Mouse (Mus musculus): ENCODE data around the gene Sh3d21. TPM values are rescaled to one million over a fixed set of nuclear protein-coding genes. Genes with fewer than 3 reads are reported as not detected.

Sh3d21 gene
- polyA plus RNA-seq, 1 experiment from 2014 or later = 8.4 TPM

GRCm38 (mm10) chr4:126202303-126203181 lies 39.3 kb upstream of the Sh3d21 start, which contains the start of gene Thrap3:
Thrap3 (minus strand) TSS chr4:126202760.
- H3K27me3 ChIP-seq (ENCODE audit: control insufficient read depth, insufficient read depth, low read length) = no peaks in the 10 kb centered on the region
- H3K4me3 ChIP-seq (ENCODE audit: low read depth, low read length) = peak within 1 kb of the TSS; percentile 75
- no peaks in the 10 kb centered on the region for H3K9me3 ChIP-seq (ENCODE audit: control insufficient read depth, low read length)
- DNase-seq (ENCODE audit: low spot score) (peak; percentile 99), ATAC-seq (ENCODE audit: low FRiP score, low TSS enrichment) (peak; percentile 99)
- peak within 1 kb of the TSS; percentile 62 for H3K4me2 ChIP-seq (replicated peaks; ENCODE audit: low read depth)
- H3K9ac ChIP-seq (ENCODE audit: low read length) = peak within 1 kb of the TSS; percentile 89
- H3K4me1 ChIP-seq (replicated peaks; ENCODE audit: control insufficient read depth, insufficient read depth) = peaks cover 3% of the 10 kb centered on the region; the same call in 1 of the 2 replicates
- WGBS = under 1% methylated on average over 65 of the region's 75 CpGs
- H3K36me3 ChIP-seq (ENCODE audit: control insufficient read depth, insufficient read depth, low read length) = no peaks in the 10 kb centered on the region
- peak within 1 kb of the TSS; percentile 98 for H3K27ac ChIP-seq (replicated peaks)
- peak; percentile 88 for TF ChIP-seq EP300 (optimal IDR thresholded peaks at IDR 0.05)
- no peak for TF ChIP-seq CTCF (IDR thresholded peaks at IDR 0.05; ENCODE audit: low read depth)

GRCm38 (mm10) chr4:126201514-126202302 lies 38.4 kb upstream of the Sh3d21 start:
- DNase-seq (ENCODE audit: low spot score) (peak; percentile 71), ATAC-seq (ENCODE audit: low FRiP score, low TSS enrichment) (no peak)
- H3K9me3 ChIP-seq (ENCODE audit: control insufficient read depth, low read length) = no peaks in the 10 kb centered on the region
- TF ChIP-seq CTCF (IDR thresholded peaks at IDR 0.05; ENCODE audit: low read depth) = peak; percentile 62
- TF ChIP-seq EP300 (optimal IDR thresholded peaks at IDR 0.05) = no peak
- WGBS = under 1% methylated on average over 27 of the region's 28 CpGs
- H3K4me2 ChIP-seq (replicated peaks; ENCODE audit: low read depth) = peak overlapping the region; percentile 62
- H3K9ac ChIP-seq (ENCODE audit: low read length) = peak overlapping the region; percentile 89
- H3K4me1 ChIP-seq (replicated peaks; ENCODE audit: control insufficient read depth, insufficient read depth) = peaks cover 3% of the 10 kb centered on the region; the same call in 1 of the 2 replicates
- no peaks in the 10 kb centered on the region for H3K27me3 ChIP-seq (ENCODE audit: control insufficient read depth, insufficient read depth, low read length)
- H3K36me3 ChIP-seq (ENCODE audit: control insufficient read depth, insufficient read depth, low read length) = no peaks in the 10 kb centered on the region
- peak overlapping the region; percentile 75 for H3K4me3 ChIP-seq (ENCODE audit: low read depth, low read length)
- H3K27ac ChIP-seq (replicated peaks) = peak overlapping the region; percentile 98

GRCm38 (mm10) chr4:126200656-126201055 lies 37.4 kb upstream of the Sh3d21 start:
- H3K9ac ChIP-seq (ENCODE audit: low read length) = peak overlapping the region; percentile 89
- WGBS = 3% methylated on average over 2 of the region's 2 CpGs

GRCm38 (mm10) chr4:126200036-126200435 lies 36.7 kb upstream of the Sh3d21 start:
- no peak overlapping the region for H3K9ac ChIP-seq (ENCODE audit: low read length)
- no peaks in the 10 kb centered on the region for H3K36me3 ChIP-seq (ENCODE audit: control insufficient read depth, insufficient read depth, low read length)
- peak overlapping the region; percentile 62 for H3K4me2 ChIP-seq (replicated peaks; ENCODE audit: low read depth)
- no peak for ATAC-seq (ENCODE audit: low FRiP score, low TSS enrichment)
- 3% methylated on average over 1 of the region's 1 CpGs for WGBS
- DNase-seq (ENCODE audit: low spot score) = no peak
- peaks cover 3% of the 10 kb centered on the region; the same call in 1 of the 2 replicates for H3K4me1 ChIP-seq (replicated peaks; ENCODE audit: control insufficient read depth, insufficient read depth)
- H3K27ac ChIP-seq (replicated peaks) = no peak overlapping the region
- H3K9me3 ChIP-seq (ENCODE audit: control insufficient read depth, low read length) = no peaks in the 10 kb centered on the region
- no peaks in the 10 kb centered on the region for H3K27me3 ChIP-seq (ENCODE audit: control insufficient read depth, insufficient read depth, low read length)
- TF ChIP-seq EP300 (optimal IDR thresholded peaks at IDR 0.05) = no peak
- no peak for TF ChIP-seq CTCF (IDR thresholded peaks at IDR 0.05; ENCODE audit: low read depth)
- H3K4me3 ChIP-seq (ENCODE audit: low read depth, low read length) = peak overlapping the region; percentile 75

More at GRCm38 (mm10) chr4:126200656-126201055, 37.4 kb upstream of the Sh3d21 start:
- no peak for DNase-seq (ENCODE audit: low spot score)
- Histone ChIP-seq H3K27me3 (ENCODE audit: control insufficient read depth, insufficient read depth, low read length) (no peaks in the 10 kb centered on the region), H3K4me3 (ENCODE audit: low read depth, low read length) (peak overlapping the region; percentile 75), H3K4me1 (replicated peaks; ENCODE audit: control insufficient read depth, insufficient read depth) (peaks cover 3% of the 10 kb centered on the region; the same call in 1 of the 2 replicates), H3K9me3 (ENCODE audit: control insufficient read depth, low read length) (no peaks in the 10 kb centered on the region), H3K27ac (replicated peaks) (no peak overlapping the region), H3K36me3 (ENCODE audit: control insufficient read depth, insufficient read depth, low read length) (no peaks in the 10 kb centered on the region), H3K4me2 (replicated peaks; ENCODE audit: low read depth) (peak overlapping the region; percentile 62)
- no peak for ATAC-seq (ENCODE audit: low FRiP score, low TSS enrichment)
- TF ChIP-seq CTCF (IDR thresholded peaks at IDR 0.05; ENCODE audit: low read depth) (no peak), EP300 (optimal IDR thresholded peaks at IDR 0.05) (no peak)

- no peak for ATAC-seq (ENCODE audit: low FRiP score, low TSS enrichment)
- DNase-seq (ENCODE audit: low spot score) = no peak
- TF ChIP-seq EP300 (optimal IDR thresholded peaks at IDR 0.05) = no peak
- no peak for TF ChIP-seq CTCF (IDR thresholded peaks at IDR 0.05; ENCODE audit: low read depth)
- Histone ChIP-seq H3K9ac (ENCODE audit: low read length) (no peak overlapping the region), H3K36me3 (ENCODE audit: control insufficient read depth, insufficient read depth, low read length) (no peaks in the 10 kb centered on the region), H3K27ac (replicated peaks) (no peak overlapping the region), H3K4me1 (replicated peaks; ENCODE audit: control insufficient read depth, insufficient read depth) (peaks cover 3% of the 10 kb centered on the region; the same call in 1 of the 2 replicates), H3K4me3 (ENCODE audit: low read depth, low read length) (peak overlapping the region; percentile 75), H3K9me3 (ENCODE audit: control insufficient read depth, low read length) (no peaks in the 10 kb centered on the region), H3K27me3 (ENCODE audit: control insufficient read depth, insufficient read depth, low read length) (no peaks in the 10 kb centered on the region), H3K4me2 (replicated peaks; ENCODE audit: low read depth) (peak overlapping the region; percentile 62; the same call in 1 of the 2 replicates)
- 51% methylated on average over 6 of the region's 6 CpGs for WGBS
Measured at GRCm38 (mm10) chr4:126199556-126199955, 36.3 kb upstream of the Sh3d21 start.

Measured in stomach, postnatal 0 days (tissue).